Comparison of ENCODE assay signal across 22 mouse cellular contexts in the genomic region with DNA sequence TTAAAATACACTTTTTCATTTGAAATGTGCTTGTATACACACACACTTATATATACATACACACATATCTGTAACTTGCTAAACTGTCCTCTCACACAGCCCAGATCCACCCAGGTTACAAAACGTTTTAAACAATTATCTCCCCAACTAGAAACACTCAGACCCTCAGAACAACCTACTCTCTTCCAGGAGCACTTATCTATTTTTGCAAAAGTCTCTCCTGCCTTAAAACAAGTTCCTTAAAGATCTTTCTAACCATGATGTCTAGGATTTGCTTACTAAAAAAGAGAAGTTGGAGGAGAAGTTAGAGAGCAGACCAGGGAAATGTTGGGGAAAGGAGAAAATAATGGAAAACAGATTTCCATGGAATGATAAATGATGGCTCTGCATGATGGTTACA.
"Had no signal": no experiment of that assay in that cellular context is flagged by ENCODE, and none has a peak within 500 bp of the region (broad histone marks: within the 10 kb centered on the region; RNA-seq: fewer than 3 reads in every experiment).

No protein-coding gene starts in this region.

- DNase-seq: kidney, adult 8-10 months; kidney, postnatal 14 days; kidney, postnatal 4 days; left cerebral cortex, postnatal 4 days; lung, embryonic 14.5 days; right cerebral cortex, adult 18-20 months; right cerebral cortex, postnatal 14 days; right cerebral cortex, postnatal 4 days; thymus, adult 2 months; thymus, postnatal 14 days; thymus, postnatal 4 days had no signal

- H3K27me3 ChIP-seq: kidney, embryonic 15.5 days; limb, embryonic 15.5 days; midbrain, embryonic 15.5 days; neural tube, embryonic 12.5 days had no signal

- H3K9ac ChIP-seq: kidney, embryonic 15.5 days; limb, embryonic 12.5 days; limb, embryonic 15.5 days; lung, embryonic 14.5 days; midbrain, embryonic 12.5 days; midbrain, embryonic 15.5 days; neural tube, embryonic 12.5 days; neural tube, embryonic 15.5 days had no signal

- H3K9me3 ChIP-seq: kidney, embryonic 15.5 days; limb, embryonic 12.5 days; limb, embryonic 15.5 days; midbrain, embryonic 12.5 days; midbrain, embryonic 15.5 days; neural tube, embryonic 12.5 days; neural tube, embryonic 15.5 days had no signal

- H3K4me2 ChIP-seq: kidney, embryonic 15.5 days; limb, embryonic 12.5 days; limb, embryonic 15.5 days; lung, embryonic 14.5 days; midbrain, embryonic 12.5 days; midbrain, embryonic 15.5 days; neural tube, embryonic 12.5 days; neural tube, embryonic 15.5 days had no signal

- ATAC-seq: intestine, postnatal 0 days; lung, postnatal 0 days; midbrain, embryonic 15.5 days had no signal

- H3K27ac ChIP-seq: kidney, embryonic 15.5 days; limb, embryonic 12.5 days; limb, embryonic 15.5 days; macrophage; midbrain, embryonic 12.5 days; midbrain, embryonic 15.5 days; neural tube, embryonic 12.5 days; neural tube, embryonic 15.5 days; stomach, postnatal 0 days had no signal

- H3K4me3 ChIP-seq: kidney, embryonic 15.5 days; limb, embryonic 12.5 days; limb, embryonic 15.5 days; midbrain, embryonic 12.5 days; midbrain, embryonic 15.5 days; neural tube, embryonic 12.5 days; neural tube, embryonic 15.5 days had no signal
